Mouse (Mus musculus) megakaryocyte-erythroid progenitor cell, adult 5-6 weeks (primary cell): ENCODE results near the gene Slc26a8. TPM values are rescaled to one million over a fixed set of nuclear protein-coding genes. Genes with fewer than 3 reads are reported as not detected.
"Not testable (repeated sequence)": the region's sequence is repeated elsewhere in the genome, so short reads cannot be mapped to it uniquely, and the experiment has no call there.

ENCODE experiments used
- ATAC-seq: replicated peaks from 2 replicates; pipeline ENCODE4 v1.8.0; 2016; ENCODE audit warnings: mild to moderate bottlenecking, inconsistent platforms; ENCODE audit not compliant: severe bottlenecking, poor library complexity, low FRiP score, low TSS enrichment
- total RNA-seq, 2 experiments: library from RNA; stranded (forward) in 1 of 2; stranded (reverse) in 1 of 2; fragments of 200-1000, 215-1000 nt in 1 of 2; fragments of >200 nt in 1 of 2; fragmentation: Nextera tagmentation in 1 of 2; gene quantifications; 2 replicates each; pipeline ENCODE4 v1.2.3; 2014 to 2017

Slc26a8 gene
- 1.9 and 3.7 TPM in 2 replicates for total RNA-seq (2014; fragmentation: Nextera tagmentation)
- total RNA-seq (2017): 1.2 TPM in 1 of 2 replicates, not detected in the other

GRCm38 (mm10) chr17:28689586-28690283 lies at the start of gene Slc26a8:
TSS of gene Slc26a8 (minus strand) at chr17:28690233.
- no peak for ATAC-seq

GRCm38 (mm10) chr17:28739244-28739643 lies 49.2 kb upstream of the Slc26a8 start:
- no peak for ATAC-seq

- ATAC-seq: no peak
Measured at GRCm38 (mm10) chr17:28737973-28738372, 47.9 kb upstream of the Slc26a8 start.

GRCm38 (mm10) chr17:28736486-28736885 lies 46.5 kb upstream of the Slc26a8 start:
- ATAC-seq: 0 out of 2 replicates have a peak, but pooled peaks have one; percentile 9

GRCm38 (mm10) chr17:28735317-28736105 lies 45.5 kb upstream of the Slc26a8 start:
- ATAC-seq: no peak

- ATAC-seq: not testable (repeated sequence)
Measured at GRCm38 (mm10) chr17:28727511-28727910, 37.5 kb upstream of the Slc26a8 start.

- no peak for ATAC-seq
Measured at GRCm38 (mm10) chr17:28725783-28726182, 35.8 kb upstream of the Slc26a8 start, which contains the start of gene AC170998.1. TSS of gene AC170998.1 (plus strand) at chr17:28726083.

GRCm38 (mm10) chr17:28717535-28717934 lies 27.5 kb upstream of the Slc26a8 start:
- no peak for ATAC-seq

GRCm38 (mm10) chr17:28715832-28716548 lies 26.0 kb upstream of the Slc26a8 start:
- ATAC-seq: no peak

- no peak for ATAC-seq
Measured at GRCm38 (mm10) chr17:28714006-28714405, 24.0 kb upstream of the Slc26a8 start.

GRCm38 (mm10) chr17:28712305-28712704 lies 22.3 kb upstream of the Slc26a8 start:
- ATAC-seq: no peak

- ATAC-seq: no peak
Measured at GRCm38 (mm10) chr17:28711237-28711636, 21.2 kb upstream of the Slc26a8 start.

GRCm38 (mm10) chr17:28710291-28710688 lies 20.3 kb upstream of the Slc26a8 start:
- ATAC-seq: no peak

GRCm38 (mm10) chr17:28709552-28710290 lies 19.7 kb upstream of the Slc26a8 start:
- 0 out of 2 replicates have a peak, but pooled peaks have one; percentile 32 for ATAC-seq

- no peak for ATAC-seq
Measured at GRCm38 (mm10) chr17:28708989-28709388, 19.0 kb upstream of the Slc26a8 start.

GRCm38 (mm10) chr17:28707816-28708215 lies 17.8 kb upstream of the Slc26a8 start:
- ATAC-seq: no peak

GRCm38 (mm10) chr17:28707136-28707627 lies 17.1 kb upstream of the Slc26a8 start:
- no peak for ATAC-seq

GRCm38 (mm10) chr17:28706697-28707096 lies 16.7 kb upstream of the Slc26a8 start:
- ATAC-seq: peak; percentile 73

- ATAC-seq: no peak
Measured at GRCm38 (mm10) chr17:28702646-28703045, 12.6 kb upstream of the Slc26a8 start.
